Mouse (Mus musculus): ENCODE data around the gene Mthfr.

DNA sequence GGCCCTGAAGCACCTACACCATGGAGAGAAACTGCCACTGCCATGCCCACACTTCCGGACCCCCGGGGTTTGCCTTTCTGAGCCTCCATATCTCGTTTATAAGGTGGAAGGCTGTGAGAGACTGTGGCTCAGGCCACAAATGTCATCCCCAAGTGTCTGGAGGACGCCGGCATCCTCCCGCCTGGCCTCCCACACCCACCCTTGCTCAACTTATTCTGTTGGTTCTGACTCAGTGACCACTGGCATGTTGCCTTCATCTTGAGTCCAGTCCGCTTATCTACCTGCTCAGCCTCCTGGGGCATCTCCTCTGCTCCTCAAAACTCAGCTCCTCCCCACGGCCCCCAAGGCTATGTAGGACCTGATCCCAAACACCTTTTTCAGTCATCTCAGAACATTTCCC is 28.5 kb downstream of the Mthfr start:
- TF ChIP-seq POLR2A (IDR thresholded peaks at IDR 0.05; ENCODE audit: low read depth, low read length): no peak
- no peak for TF ChIP-seq CTCF (conservative IDR thresholded peaks at IDR 0.05; ENCODE audit: insufficient read depth, insufficient read length, low read depth, low read length)
